Mouse (Mus musculus): ENCODE results near the gene Mphosph9.

- TF ChIP-seq POLR2A (IDR thresholded peaks at IDR 0.05; ENCODE audit: insufficient read depth, low read length) (no peak), CTCF (IDR thresholded peaks at IDR 0.05; ENCODE audit: low read depth, low read length) (no peak), EP300 (IDR thresholded peaks at IDR 0.05; ENCODE audit: insufficient read depth, low read depth, low read length) (no peak)
Measured at GRCm38 (mm10) chr5:124248845-124249613, 78.7 kb downstream of the Mphosph9 start.

All from ES-Bruce4 (cell line).